Mouse (Mus musculus): ENCODE data around the gene Sgpp2. TPM values are rescaled to one million over a fixed set of nuclear protein-coding genes. Genes with fewer than 3 reads are reported as not detected.

The Sgpp2 gene
- polyA plus RNA-seq, 1 experiment from 2014 or later: 28.1 TPM

DNA sequence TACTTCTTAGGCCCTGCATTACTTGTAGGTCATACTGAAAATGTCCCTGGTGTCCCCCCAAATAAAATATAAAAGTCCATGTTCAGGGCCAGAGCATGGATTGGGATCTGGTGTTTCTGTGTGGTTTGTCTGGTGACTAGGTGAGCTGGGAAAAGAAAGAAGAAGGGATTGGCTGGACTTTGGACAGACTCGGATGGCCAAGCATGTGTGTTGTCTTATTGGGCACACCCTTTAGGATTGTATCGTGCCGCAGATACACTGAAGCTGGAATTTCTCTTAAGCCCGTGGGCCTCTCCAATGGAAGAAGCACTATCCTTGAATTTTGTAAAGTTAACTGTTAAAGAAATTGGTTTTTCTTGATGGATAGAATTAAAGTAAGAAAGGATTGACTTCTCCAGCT is 91.3 kb downstream of the Sgpp2 start:
- Histone ChIP-seq H3K9me3 (ENCODE audit: control insufficient read depth, low read length) (no peaks in the 10 kb centered on the region), H3K4me1 (ENCODE audit: control insufficient read depth, insufficient read depth, low read length) (peaks cover 4% of the 10 kb centered on the region; the same call in 1 of the 2 replicates), H3K9ac (ENCODE audit: low read depth, low read length) (no peak overlapping the region), H3K27me3 (ENCODE audit: control insufficient read depth, insufficient read depth, low read length) (no peaks in the 10 kb centered on the region), H3K27ac (ENCODE audit: low read depth, low read length) (no peak overlapping the region), H3K4me2 (replicated peaks; ENCODE audit: low read depth, low read length) (no peak overlapping the region), H3K36me3 (ENCODE audit: control insufficient read depth, insufficient read depth, low read length) (no peaks in the 10 kb centered on the region), H3K4me3 (ENCODE audit: low read length) (no peak overlapping the region)
- 93% methylated on average over 4 of the region's 4 CpGs for WGBS
- no peak for ATAC-seq (ENCODE audit: low FRiP score, low TSS enrichment)

GRCm38 (mm10) chr1:78409396-78409795 is 99.3 kb downstream of the Sgpp2 start:
- H3K27ac ChIP-seq (ENCODE audit: low read depth, low read length): no peak overlapping the region
- H3K4me1 ChIP-seq (ENCODE audit: control insufficient read depth, insufficient read depth, low read length): no peaks in the 10 kb centered on the region
- no peak overlapping the region for H3K4me3 ChIP-seq (ENCODE audit: low read length)
- no peaks in the 10 kb centered on the region for H3K9me3 ChIP-seq (ENCODE audit: control insufficient read depth, low read length)
- no peaks in the 10 kb centered on the region for H3K27me3 ChIP-seq (ENCODE audit: control insufficient read depth, insufficient read depth, low read length)
- H3K9ac ChIP-seq (ENCODE audit: low read depth, low read length): no peak overlapping the region
- 84% methylated on average over 2 of the region's 2 CpGs for WGBS
- H3K36me3 ChIP-seq (ENCODE audit: control insufficient read depth, insufficient read depth, low read length): no peaks in the 10 kb centered on the region
- no peak for ATAC-seq (ENCODE audit: low FRiP score, low TSS enrichment)
- no peak overlapping the region for H3K4me2 ChIP-seq (replicated peaks; ENCODE audit: low read depth, low read length)

DNA sequence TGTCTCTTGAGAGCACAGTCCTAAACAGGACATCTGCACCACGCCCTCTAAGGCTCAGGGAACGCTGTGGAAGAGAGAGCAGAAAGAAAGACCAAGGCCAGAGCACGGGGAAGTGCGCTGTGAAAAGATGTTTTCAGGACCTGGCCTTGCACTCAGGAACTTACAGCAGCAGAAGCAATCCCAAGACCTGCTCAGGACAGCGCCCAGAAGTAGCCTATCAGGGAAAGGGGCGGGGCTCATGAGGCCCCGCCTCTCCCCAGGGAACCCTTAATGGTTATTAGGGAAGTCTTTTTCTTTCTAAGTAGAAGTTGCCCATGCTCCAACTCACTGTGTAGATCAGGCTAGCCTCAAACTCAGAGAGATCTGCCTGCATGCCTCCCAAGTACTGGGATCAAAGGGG is 102.5 kb downstream of the Sgpp2 start:
- 27% methylated on average over 7 of the region's 7 CpGs for WGBS
- H3K4me2 ChIP-seq (replicated peaks; ENCODE audit: low read depth, low read length): no peak overlapping the region

GRCm38 (mm10) chr1:78414421-78414820 is 104.3 kb downstream of the Sgpp2 start:
- no peaks in the 10 kb centered on the region for H3K9me3 ChIP-seq (ENCODE audit: control insufficient read depth, low read length)

More for the DNA sequence above, 102.5 kb downstream of the Sgpp2 start:
- Histone ChIP-seq H3K36me3 (ENCODE audit: control insufficient read depth, insufficient read depth, low read length) (peaks cover 4% of the 10 kb centered on the region; the same call in 1 of the 2 replicates), H3K4me3 (ENCODE audit: low read length) (no peak overlapping the region), H3K4me1 (ENCODE audit: control insufficient read depth, insufficient read depth, low read length) (no peaks in the 10 kb centered on the region), H3K27me3 (ENCODE audit: control insufficient read depth, insufficient read depth, low read length) (no peaks in the 10 kb centered on the region), H3K9ac (ENCODE audit: low read depth, low read length) (no peak overlapping the region), H3K27ac (ENCODE audit: low read depth, low read length) (no peak overlapping the region), H3K9me3 (ENCODE audit: control insufficient read depth, low read length) (no peaks in the 10 kb centered on the region)
- peak; percentile 52; the same call in 1 of the 2 replicates for ATAC-seq (ENCODE audit: low FRiP score, low TSS enrichment)

GRCm38 (mm10) chr1:78417154-78417911 is 107.2 kb downstream of the Sgpp2 start:
- Histone ChIP-seq H3K4me3 (ENCODE audit: low read length) (no peak overlapping the region), H3K9me3 (ENCODE audit: control insufficient read depth, low read length) (no peaks in the 10 kb centered on the region), H3K27ac (ENCODE audit: low read depth, low read length) (no peak overlapping the region), H3K27me3 (ENCODE audit: control insufficient read depth, insufficient read depth, low read length) (no peaks in the 10 kb centered on the region), H3K9ac (ENCODE audit: low read depth, low read length) (no peak overlapping the region), H3K4me2 (replicated peaks; ENCODE audit: low read depth, low read length) (no peak overlapping the region), H3K36me3 (ENCODE audit: control insufficient read depth, insufficient read depth, low read length) (peaks cover 14% of the 10 kb centered on the region), H3K4me1 (ENCODE audit: control insufficient read depth, insufficient read depth, low read length) (no peaks in the 10 kb centered on the region)
- 93% methylated on average over 9 of the region's 9 CpGs for WGBS
- ATAC-seq (ENCODE audit: low FRiP score, low TSS enrichment): no peak

More at GRCm38 (mm10) chr1:78414421-78414820, 104.3 kb downstream of the Sgpp2 start:
- Histone ChIP-seq H3K9ac (ENCODE audit: low read depth, low read length) (no peak overlapping the region), H3K4me3 (ENCODE audit: low read length) (no peak overlapping the region), H3K27ac (ENCODE audit: low read depth, low read length) (no peak overlapping the region), H3K36me3 (ENCODE audit: control insufficient read depth, insufficient read depth, low read length) (peaks cover 8% of the 10 kb centered on the region), H3K4me2 (replicated peaks; ENCODE audit: low read depth, low read length) (no peak overlapping the region), H3K27me3 (ENCODE audit: control insufficient read depth, insufficient read depth, low read length) (no peaks in the 10 kb centered on the region), H3K4me1 (ENCODE audit: control insufficient read depth, insufficient read depth, low read length) (no peaks in the 10 kb centered on the region)
- ATAC-seq (ENCODE audit: low FRiP score, low TSS enrichment): no peak
- whole genome bisulfite sequencing: 91% methylated on average over 5 of the region's 5 CpGs

- 49% methylated on average over 4 of the region's 4 CpGs for WGBS
- Histone ChIP-seq H3K27me3 (ENCODE audit: control insufficient read depth, insufficient read depth, low read length) (no peaks in the 10 kb centered on the region), H3K4me3 (ENCODE audit: low read length) (no peak overlapping the region), H3K4me1 (ENCODE audit: control insufficient read depth, insufficient read depth, low read length) (no peaks in the 10 kb centered on the region), H3K27ac (ENCODE audit: low read depth, low read length) (no peak overlapping the region), H3K36me3 (ENCODE audit: control insufficient read depth, insufficient read depth, low read length) (peaks cover 31% of the 10 kb centered on the region), H3K9ac (ENCODE audit: low read depth, low read length) (no peak overlapping the region), H3K4me2 (replicated peaks; ENCODE audit: low read depth, low read length) (no peak overlapping the region), H3K9me3 (ENCODE audit: control insufficient read depth, low read length) (no peaks in the 10 kb centered on the region)
- ATAC-seq (ENCODE audit: low FRiP score, low TSS enrichment): peak; percentile 71
Measured at GRCm38 (mm10) chr1:78419593-78419992, 109.4 kb downstream of the Sgpp2 start.

DNA sequence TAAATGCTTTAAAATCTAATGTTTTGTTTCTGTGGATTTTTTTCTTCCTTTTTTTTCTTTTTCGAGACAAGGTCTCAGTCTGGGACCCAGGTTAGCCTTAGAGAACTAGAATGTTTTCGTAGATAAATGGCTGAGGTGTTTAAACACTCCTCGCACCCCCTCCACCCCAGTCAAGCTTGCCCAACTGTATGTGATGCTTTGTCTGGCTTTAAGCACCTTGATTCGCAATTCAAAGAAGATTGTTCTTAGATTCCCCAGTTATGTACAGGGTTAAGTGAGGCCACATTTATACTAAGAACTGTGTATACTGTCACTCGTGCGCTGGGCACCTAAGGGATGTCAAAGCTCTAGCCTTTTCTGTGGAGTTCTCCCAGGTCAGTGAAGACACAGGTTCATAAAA is 110.1 kb downstream of the Sgpp2 start:
- Histone ChIP-seq H3K4me3 (ENCODE audit: low read length) (no peak overlapping the region), H3K9me3 (ENCODE audit: control insufficient read depth, low read length) (no peaks in the 10 kb centered on the region), H3K4me2 (replicated peaks; ENCODE audit: low read depth, low read length) (no peak overlapping the region), H3K36me3 (ENCODE audit: control insufficient read depth, insufficient read depth, low read length) (peaks cover 31% of the 10 kb centered on the region), H3K27me3 (ENCODE audit: control insufficient read depth, insufficient read depth, low read length) (no peaks in the 10 kb centered on the region), H3K4me1 (ENCODE audit: control insufficient read depth, insufficient read depth, low read length) (no peaks in the 10 kb centered on the region), H3K27ac (ENCODE audit: low read depth, low read length) (no peak overlapping the region), H3K9ac (ENCODE audit: low read depth, low read length) (no peak overlapping the region)
- 96% methylated on average over 6 of the region's 6 CpGs for WGBS
- ATAC-seq (ENCODE audit: low FRiP score, low TSS enrichment): no peak

GRCm38 (mm10) chr1:78421749-78422148 is 111.6 kb downstream of the Sgpp2 start:
- no peaks in the 10 kb centered on the region for H3K9me3 ChIP-seq (ENCODE audit: control insufficient read depth, low read length)
- no peak overlapping the region for H3K4me3 ChIP-seq (ENCODE audit: low read length)
- ATAC-seq (ENCODE audit: low FRiP score, low TSS enrichment): no peak
- no peak overlapping the region for H3K9ac ChIP-seq (ENCODE audit: low read depth, low read length)
- H3K4me2 ChIP-seq (replicated peaks; ENCODE audit: low read depth, low read length): no peak overlapping the region
- H3K36me3 ChIP-seq (ENCODE audit: control insufficient read depth, insufficient read depth, low read length): peaks cover 31% of the 10 kb centered on the region
- no peak overlapping the region for H3K27ac ChIP-seq (ENCODE audit: low read depth, low read length)
- 90% methylated on average over 5 of the region's 5 CpGs for WGBS
- H3K4me1 ChIP-seq (ENCODE audit: control insufficient read depth, insufficient read depth, low read length): 0 out of 2 replicates have a peak, but pooled peaks cover 4% of the 10 kb centered on the region
- H3K27me3 ChIP-seq (ENCODE audit: control insufficient read depth, insufficient read depth, low read length): no peaks in the 10 kb centered on the region

- WGBS: 72% methylated on average over 2 of the region's 2 CpGs
- H3K4me3 ChIP-seq (ENCODE audit: low read length): no peak overlapping the region
- ATAC-seq (ENCODE audit: low FRiP score, low TSS enrichment): no peak
- H3K27ac ChIP-seq (ENCODE audit: low read depth, low read length): no peak overlapping the region
- peaks cover 27% of the 10 kb centered on the region for H3K36me3 ChIP-seq (ENCODE audit: control insufficient read depth, insufficient read depth, low read length)
- H3K27me3 ChIP-seq (ENCODE audit: control insufficient read depth, insufficient read depth, low read length): no peaks in the 10 kb centered on the region
- 0 out of 2 replicates have a peak, but pooled peaks cover 4% of the 10 kb centered on the region for H3K4me1 ChIP-seq (ENCODE audit: control insufficient read depth, insufficient read depth, low read length)
- H3K9ac ChIP-seq (ENCODE audit: low read depth, low read length): no peak overlapping the region
- H3K9me3 ChIP-seq (ENCODE audit: control insufficient read depth, low read length): no peaks in the 10 kb centered on the region
- H3K4me2 ChIP-seq (replicated peaks; ENCODE audit: low read depth, low read length): no peak overlapping the region
Measured at GRCm38 (mm10) chr1:78422576-78422975, 112.4 kb downstream of the Sgpp2 start.

All from kidney, embryonic 14.5 days (tissue).